8 mouse cellular contexts compared by ENCODE assay signal in genomic region chr8:124661781-124662180, GRCm38 (mm10). TPM values are rescaled to one million over a fixed set of nuclear protein-coding genes. Genes with fewer than 3 reads are reported as not detected.
DNase-seq lines count a peak whose midpoint lies in the region; ATAC-seq lines count a peak whose summit lies in the region.

No protein-coding gene starts in this region.

- peak overlapping the region; percentile 77 for H3K4me2 ChIP-seq in forebrain, embryonic 15.5 days (replicated peaks)
- peak overlapping the region; percentile 73 for H3K4me2 ChIP-seq in neural tube, embryonic 14.5 days (ENCODE audit: low read depth, low read length)

- H3K4me3 ChIP-seq in erythroblast, embryonic 14.5 days (replicated peaks) = peak overlapping the region; percentile 93
- peak overlapping the region; percentile 74 for H3K4me3 ChIP-seq in forebrain, embryonic 15.5 days
- H3K4me3 ChIP-seq in neural tube, embryonic 14.5 days (ENCODE audit: low read depth, low read length) = peak overlapping the region; percentile 88

- no peaks in the 10 kb centered on the region for H3K9me3 ChIP-seq in erythroblast, embryonic 14.5 days (ENCODE audit: control insufficient read depth, low read length)
- H3K9me3 ChIP-seq in forebrain, embryonic 15.5 days = no peaks in the 10 kb centered on the region
- H3K9me3 ChIP-seq in neural tube, embryonic 14.5 days (ENCODE audit: control insufficient read depth, low read length) = no peaks in the 10 kb centered on the region

- H3K27me3 ChIP-seq in erythroblast, embryonic 14.5 days (ENCODE audit: control insufficient read depth) = no peaks in the 10 kb centered on the region
- H3K27me3 ChIP-seq in forebrain, embryonic 15.5 days = no peaks in the 10 kb centered on the region
- H3K27me3 ChIP-seq in neural tube, embryonic 14.5 days (ENCODE audit: control insufficient read depth, insufficient read depth, low read length) = no peaks in the 10 kb centered on the region

- H3K36me3 ChIP-seq in erythroblast, embryonic 14.5 days (ENCODE audit: control insufficient read depth) = peaks cover 30% of the 10 kb centered on the region
- H3K36me3 ChIP-seq in forebrain, embryonic 15.5 days = no peaks in the 10 kb centered on the region
- H3K36me3 ChIP-seq in neural tube, embryonic 14.5 days (ENCODE audit: control insufficient read depth, insufficient read depth, low read length) = no peaks in the 10 kb centered on the region

- peak; percentile 52 for DNase-seq in 3T3-L1 (ENCODE audit: low read depth, low spot score)
- peak; percentile 61 to 70 for DNase-seq in left cerebral cortex, postnatal 36 days (ENCODE audit: low spot score in 2 of 2)
- no peak for DNase-seq in thymus, postnatal 14 days
- DNase-seq in retina, embryonic 14.5 days (ENCODE audit: low spot score) = no peak

- peak overlapping the region; percentile 81 for H3K9ac ChIP-seq in forebrain, embryonic 15.5 days (replicated peaks)
- peak overlapping the region; percentile 22; the same call in 1 of the 2 replicates for H3K9ac ChIP-seq in neural tube, embryonic 14.5 days (replicated peaks; ENCODE audit: low read depth, low read length)

- 46% methylated on average over 9 of the region's 9 CpGs for WGBS in forebrain, embryonic 15.5 days
- WGBS in neural tube, embryonic 14.5 days = 47% methylated on average over 9 of the region's 9 CpGs

- no peak overlapping the region for H3K27ac ChIP-seq in forebrain, embryonic 15.5 days (replicated peaks)
- no peak overlapping the region for H3K27ac ChIP-seq in neural tube, embryonic 14.5 days (ENCODE audit: low read depth, low read length)

- peaks cover 68% of the 10 kb centered on the region for H3K4me1 ChIP-seq in erythroblast, embryonic 14.5 days (ENCODE audit: control insufficient read depth)
- H3K4me1 ChIP-seq in forebrain, embryonic 15.5 days = peaks cover 48% of the 10 kb centered on the region
- peaks cover 43% of the 10 kb centered on the region for H3K4me1 ChIP-seq in neural tube, embryonic 14.5 days (ENCODE audit: control insufficient read depth, insufficient read depth, low read length)

- no peak for ATAC-seq in erythroblast, adult 5-6 weeks (replicated peaks; ENCODE audit: low FRiP score, poor library complexity, severe bottlenecking)
- no peak for ATAC-seq in forebrain, embryonic 15.5 days (replicated peaks)
- ATAC-seq in neural tube, embryonic 14.5 days (ENCODE audit: low read depth) = no peak

- intact Hi-C loops in left cerebral cortex, postnatal 36 days (cut with DNase I) = loop anchor here (2.0 to 5.0 kb wide), 2 partner anchors 19 to 44 kb away; no protein-coding TSS in a partner anchor

RNA-seq across cellular contexts. Expression of gene 2310022B05Rik, which starts 1.4 kb away (rescaled TPM):
- 3.5 TPM in 2 replicates for polyA plus RNA-seq in erythroblast, embryonic 14.5 days (2012)
- 16.5 and 19.0 TPM in 2 replicates for total RNA-seq in erythroblast, adult 5-6 weeks (2015; ENCODE audit: low replicate concordance)
- total RNA-seq in erythroblast, adult 5-6 weeks (2017; ENCODE audit: low replicate concordance) = 9.8 and 16.9 TPM in 2 replicates
- 27.6 and 28.5 TPM in 2 replicates for polyA plus RNA-seq in forebrain, embryonic 15.5 days (2015; fragmentation: Nextera tagmentation; extraction: Ambion mirVana)
- total RNA-seq in left cerebral cortex, postnatal 36 days (2021) = 10 to 100 TPM; 52.3 to 58.1 TPM
- polyA plus RNA-seq in neural tube, embryonic 14.5 days (2014; fragmentation: Nextera tagmentation; extraction: Ambion mirVana) = 21.9 and 25.2 TPM in 2 replicates

Comparison
In these comparisons a context has a peak if more than half of its experiments do, and no peak if none do; other contexts are left out.
1. DNase-seq: peak in 3T3-L1 (single experiment) and left cerebral cortex, postnatal 36 days (2 of 2); none in thymus, postnatal 14 days (single experiment) and retina, embryonic 14.5 days (single experiment).
2. Peak in every context shown above with its lines, with median percentiles within 50 percentile points of each other: H3K4me3 ChIP-seq.